Mouse (Mus musculus) G1E-ER4 (cell line): Measurements from ENCODE around the gene Zbtb8b. TPM values are rescaled to one million over a fixed set of nuclear protein-coding genes. Genes with fewer than 3 reads are reported as not detected.
A peak's percentile ranks its signal among the peaks of the same experiment; 100 is the strongest.

Experiments
- GATA1 ChIP-seq: IDR thresholded peaks from one replicate; pipeline ENCODE4 v1.8.0; 2012; ENCODE audit warnings: low read length, inconsistent platforms
- polyA plus RNA-seq: library from polyadenylated mRNA; stranded (reverse); fragments of >175 nt; gene quantifications from 2 replicates; pipeline ENCODE4 v1.2.3, GENCODE M21; 2012

Zbtb8b gene
- polyA plus RNA-seq, 1 experiment, result not detected

DNA sequence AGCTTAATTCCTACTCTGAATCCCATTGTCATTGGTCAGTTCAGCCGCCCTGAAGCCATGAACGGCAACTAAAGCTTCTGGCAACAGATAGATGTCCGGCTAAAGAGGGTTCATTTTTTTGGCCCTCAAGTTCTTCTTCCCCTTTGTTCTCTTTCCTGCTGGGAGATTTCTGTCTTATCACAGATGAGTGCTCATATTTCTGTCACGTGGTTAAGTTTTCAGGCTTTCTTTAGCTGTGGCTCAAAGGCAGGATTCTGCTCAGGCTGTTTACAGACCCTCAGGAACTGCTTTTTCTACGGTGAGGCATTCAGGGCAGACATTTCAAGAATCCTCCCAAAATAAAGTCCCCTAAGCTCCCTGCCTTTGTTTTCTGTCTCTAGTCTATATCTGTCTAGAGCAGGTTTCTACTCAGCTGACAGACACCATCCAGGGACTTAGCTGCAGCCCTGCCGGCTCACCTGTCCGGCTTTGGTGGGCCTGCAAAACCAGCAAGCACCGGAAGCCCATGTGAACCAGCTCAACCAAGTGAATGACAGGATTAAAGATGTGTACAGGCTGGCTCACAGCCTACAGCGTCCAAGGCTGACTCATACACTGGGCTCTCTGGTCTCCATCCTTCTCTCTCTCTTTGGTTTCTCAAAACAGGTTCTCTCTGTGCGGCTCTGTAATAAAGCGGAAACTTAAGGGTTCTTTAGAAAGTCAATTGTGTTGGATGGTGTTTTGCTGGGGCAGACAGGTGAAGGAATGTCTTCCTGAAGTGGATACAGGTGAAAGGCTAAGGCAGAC is 7.3 kb upstream of the Zbtb8b start:
- TF ChIP-seq GATA1, result no peak

DNA sequence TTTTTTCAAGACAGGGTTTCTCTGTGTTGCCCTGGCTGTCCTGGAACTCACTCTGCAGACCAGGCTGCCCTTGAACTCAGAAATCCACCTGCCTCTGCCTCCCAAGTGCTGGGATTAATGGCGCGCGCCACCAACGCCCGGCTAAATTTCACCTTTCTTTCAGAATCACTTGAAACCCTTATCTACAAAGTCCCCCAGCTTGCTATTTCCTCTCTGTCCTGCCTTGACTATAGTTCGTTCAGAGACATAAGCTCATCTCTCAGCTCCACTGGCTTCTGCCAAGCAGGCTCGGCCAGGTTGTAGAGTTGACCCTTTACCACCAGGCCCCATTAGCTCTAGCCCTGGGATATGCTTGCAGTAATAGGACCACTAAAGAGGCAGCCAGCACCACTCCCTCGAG is 6.7 kb upstream of the Zbtb8b start:
- no peak for TF ChIP-seq GATA1

DNA sequence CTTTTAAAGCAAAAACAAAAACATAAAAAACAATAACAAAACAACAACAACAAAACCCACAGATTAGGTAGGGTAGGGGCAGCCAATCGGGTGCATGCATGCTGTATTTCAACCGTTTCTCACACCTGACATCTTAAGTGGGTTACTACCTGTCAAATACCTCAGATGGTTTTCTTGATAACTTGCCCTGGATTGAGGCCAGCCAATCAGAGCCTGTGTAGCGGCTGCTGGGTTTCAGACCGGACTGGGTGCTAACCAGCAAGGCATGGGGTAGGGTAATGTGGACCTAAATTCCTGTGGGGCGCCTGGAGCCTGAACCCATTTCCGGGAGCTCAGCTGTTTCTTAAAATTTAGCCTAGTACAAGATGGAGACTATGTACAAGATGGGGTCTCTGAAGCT is 492 bp upstream of the Zbtb8b start:
- TF ChIP-seq GATA1, result no peak

DNA sequence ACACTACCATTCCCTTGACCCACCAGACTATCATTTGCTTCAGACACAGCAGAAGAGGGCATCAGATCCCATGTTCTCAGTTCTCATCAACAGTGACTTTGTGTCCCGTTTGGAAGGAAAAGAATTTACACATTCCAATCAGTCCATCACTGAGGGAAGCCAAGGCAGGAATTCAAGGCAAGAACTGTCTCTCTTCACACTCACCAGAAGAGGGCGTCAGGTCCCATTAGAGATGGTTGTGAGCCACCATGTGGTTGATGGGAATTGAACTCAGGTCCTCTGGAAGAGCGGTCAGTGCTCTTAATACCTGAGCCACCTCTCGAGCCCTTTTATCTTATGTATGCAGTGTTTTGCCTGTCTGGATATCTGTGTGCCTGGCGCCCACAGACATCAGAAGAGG is 22.3 kb downstream of the Zbtb8b start:
- TF ChIP-seq GATA1, result no peak

DNA sequence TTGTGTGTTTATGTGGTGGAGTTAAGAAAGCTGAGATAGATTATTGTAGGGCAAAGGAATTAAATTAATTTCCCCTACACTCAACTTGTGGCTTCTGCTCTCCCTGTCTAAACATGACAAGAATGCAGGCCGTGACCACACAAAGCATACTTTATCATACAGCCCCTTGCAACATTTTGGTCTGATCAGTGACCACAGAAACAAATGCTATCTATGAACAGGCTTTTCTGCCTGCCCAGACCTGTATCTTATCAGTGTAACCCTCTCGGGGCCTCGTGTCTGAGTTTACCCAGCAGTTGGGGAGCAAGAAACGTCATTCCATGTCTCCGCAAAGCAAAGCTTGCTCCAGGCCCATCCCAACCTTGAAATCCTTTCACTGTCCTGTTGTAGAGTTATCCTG is 24.2 kb downstream of the Zbtb8b start:
- peak; percentile 99 for TF ChIP-seq GATA1

DNA sequence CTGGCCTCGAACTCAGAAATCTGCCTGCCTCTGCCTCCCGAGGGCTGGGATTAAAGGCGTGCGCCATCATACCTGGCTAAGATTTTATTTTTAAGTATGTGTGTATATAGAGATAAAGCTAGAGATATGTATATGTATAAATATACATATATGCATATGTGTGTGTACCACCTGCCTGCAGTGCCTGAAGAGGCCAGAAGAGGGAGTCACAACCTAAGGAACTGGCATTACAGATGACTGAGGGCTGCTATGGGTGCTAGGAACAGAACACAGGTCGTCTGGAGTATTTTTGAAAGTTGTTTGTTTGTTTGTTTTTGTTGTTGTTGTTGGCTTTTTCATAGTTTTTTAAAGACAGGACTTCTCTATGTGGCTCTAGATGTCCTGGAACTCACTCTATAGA is 24.8 kb downstream of the Zbtb8b start:
- no peak for TF ChIP-seq GATA1

DNA sequence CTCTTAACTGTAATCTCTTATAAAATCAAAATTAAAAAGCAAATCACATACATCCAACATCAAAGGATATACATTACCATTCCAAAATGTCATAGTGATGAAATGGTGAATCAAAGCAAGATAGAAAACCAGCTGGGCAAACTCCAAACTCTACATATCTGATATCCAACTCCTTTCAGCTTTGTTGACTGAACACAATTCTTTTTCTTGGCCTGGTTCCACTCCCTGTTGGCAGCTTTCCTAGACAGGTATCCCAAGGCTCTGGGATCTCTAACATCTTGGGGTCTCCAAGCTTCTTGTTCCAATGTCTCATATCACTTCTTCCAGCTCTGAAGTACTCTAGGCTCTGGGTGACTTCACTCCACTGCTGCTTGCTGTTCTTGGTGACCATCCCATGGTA is 29.7 kb downstream of the Zbtb8b start:
- no peak for TF ChIP-seq GATA1

DNA sequence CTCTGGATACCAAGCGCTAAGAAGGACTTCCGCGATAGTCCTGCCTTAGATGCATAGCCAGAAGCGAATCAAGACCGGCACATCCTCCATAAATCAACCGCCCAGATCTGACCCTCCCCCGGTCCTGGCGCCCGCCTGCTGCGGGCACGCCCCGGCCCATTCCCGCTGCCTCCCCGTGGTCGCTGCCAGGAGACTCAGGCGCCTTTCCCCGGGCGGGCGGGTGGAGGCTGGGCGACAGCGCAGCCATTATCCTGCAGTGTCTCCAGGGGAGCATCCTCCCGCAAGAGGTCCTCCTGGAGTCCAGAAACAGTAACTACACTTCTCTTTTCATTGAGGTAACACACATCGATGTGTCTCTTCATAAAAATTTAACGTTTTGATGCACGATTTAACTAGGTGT is 34.2 kb downstream of the Zbtb8b start:
- no peak for TF ChIP-seq GATA1

DNA sequence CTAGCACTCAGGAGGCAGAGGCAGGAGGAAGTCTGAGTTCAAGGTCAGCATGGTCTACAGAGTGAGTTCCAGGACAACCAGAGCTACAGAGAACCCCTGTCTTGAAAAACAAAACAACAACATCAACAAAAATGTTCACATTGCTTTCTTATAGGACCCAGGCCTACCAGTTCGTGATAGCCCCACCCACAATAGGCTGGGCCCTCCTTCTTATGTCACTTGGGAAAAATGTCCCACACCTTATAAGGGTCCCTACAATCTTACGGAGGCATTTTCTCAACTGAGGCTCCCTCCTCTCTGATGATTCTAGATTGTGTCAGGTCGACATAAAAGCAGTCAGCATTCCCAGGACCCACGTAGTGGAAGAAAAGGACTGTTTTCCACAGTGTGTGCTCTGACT is 40.8 kb downstream of the Zbtb8b start:
- TF ChIP-seq GATA1, result no peak

DNA sequence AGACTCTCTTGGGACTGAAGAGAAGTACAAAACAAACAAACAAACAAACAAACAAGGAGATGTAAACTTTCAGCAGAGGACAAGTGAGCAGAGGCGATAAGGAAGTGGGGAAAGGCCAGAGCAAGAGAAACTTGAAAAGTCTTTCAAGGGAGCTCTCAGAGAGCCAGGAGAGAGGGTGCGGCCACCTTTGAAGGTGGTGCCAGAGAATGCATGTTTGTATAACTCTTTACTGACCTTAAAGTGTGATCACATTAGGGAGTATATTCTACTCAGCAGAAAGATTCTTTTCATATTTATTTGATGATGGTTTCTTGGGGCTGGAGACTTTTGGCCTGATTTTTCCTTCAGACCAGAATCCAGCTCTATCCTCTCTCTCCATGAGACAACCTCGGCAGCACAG is 43.7 kb downstream of the Zbtb8b start:
- TF ChIP-seq GATA1, result no peak

DNA sequence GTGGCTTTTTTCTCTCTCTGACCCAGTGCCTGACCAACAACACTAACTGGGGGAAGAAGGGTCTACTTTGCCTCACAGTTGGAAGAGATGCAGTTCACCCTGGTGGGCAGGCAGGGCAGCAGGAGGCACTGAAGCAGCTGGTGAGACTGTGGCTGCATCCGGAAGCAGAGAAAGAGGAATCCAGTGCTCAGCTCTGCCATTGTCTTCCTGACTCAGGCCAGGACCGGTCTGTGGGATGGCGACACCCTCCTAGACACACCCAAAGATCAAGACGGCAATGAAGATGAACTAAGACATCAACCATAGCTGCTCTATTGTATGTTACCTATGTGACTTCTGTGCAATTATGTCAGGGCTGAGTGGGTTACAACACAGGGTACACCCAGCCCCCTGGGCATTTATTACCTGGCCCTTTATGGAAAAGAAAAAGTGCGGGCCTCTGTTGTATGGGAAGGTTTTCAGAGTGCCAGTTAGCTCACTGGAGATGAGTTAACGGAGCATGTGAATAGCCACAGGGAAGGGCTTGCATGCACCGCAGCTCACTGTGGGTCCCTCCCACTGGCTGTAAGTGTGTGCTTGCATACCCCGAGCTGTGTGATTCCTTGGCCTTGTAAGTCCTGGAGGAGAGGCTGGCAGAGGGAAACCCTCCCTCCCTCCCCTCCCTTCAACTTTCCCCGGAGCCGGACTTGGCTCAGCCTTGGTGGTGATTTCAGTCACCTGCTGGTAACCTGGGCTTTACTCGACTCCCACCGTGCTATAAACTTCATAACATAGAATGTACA is 46.4 kb downstream of the Zbtb8b start:
- TF ChIP-seq GATA1, result no peak

DNA sequence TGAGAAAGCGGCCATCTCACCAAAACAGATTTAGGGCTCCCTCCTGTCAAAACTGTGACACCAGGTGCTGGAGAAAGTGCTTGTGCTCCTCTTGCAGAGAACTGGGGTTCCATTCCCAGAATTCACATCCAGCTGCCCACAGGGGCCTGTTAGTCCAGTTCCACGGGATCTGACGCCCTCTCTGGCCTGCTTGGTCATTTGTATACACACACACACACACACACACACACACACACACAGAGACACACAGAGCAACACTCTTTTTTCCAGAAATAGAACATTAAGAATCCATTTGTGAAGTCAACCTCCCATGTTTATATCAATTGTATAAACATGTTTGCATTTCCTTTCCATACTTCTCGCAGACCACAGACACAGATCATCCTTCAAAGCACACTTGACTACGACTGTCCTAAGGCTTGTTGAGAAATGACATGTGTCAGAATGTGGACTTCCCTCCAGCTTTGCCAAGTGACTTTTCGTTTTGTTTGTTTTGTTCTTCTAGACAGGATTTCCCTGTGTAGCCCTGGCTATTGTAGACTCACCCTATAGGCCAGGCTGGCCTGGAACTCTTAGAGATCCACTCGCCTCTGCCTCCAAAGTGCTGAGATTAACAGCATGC is 49.6 kb downstream of the Zbtb8b start:
- no peak for TF ChIP-seq GATA1

DNA sequence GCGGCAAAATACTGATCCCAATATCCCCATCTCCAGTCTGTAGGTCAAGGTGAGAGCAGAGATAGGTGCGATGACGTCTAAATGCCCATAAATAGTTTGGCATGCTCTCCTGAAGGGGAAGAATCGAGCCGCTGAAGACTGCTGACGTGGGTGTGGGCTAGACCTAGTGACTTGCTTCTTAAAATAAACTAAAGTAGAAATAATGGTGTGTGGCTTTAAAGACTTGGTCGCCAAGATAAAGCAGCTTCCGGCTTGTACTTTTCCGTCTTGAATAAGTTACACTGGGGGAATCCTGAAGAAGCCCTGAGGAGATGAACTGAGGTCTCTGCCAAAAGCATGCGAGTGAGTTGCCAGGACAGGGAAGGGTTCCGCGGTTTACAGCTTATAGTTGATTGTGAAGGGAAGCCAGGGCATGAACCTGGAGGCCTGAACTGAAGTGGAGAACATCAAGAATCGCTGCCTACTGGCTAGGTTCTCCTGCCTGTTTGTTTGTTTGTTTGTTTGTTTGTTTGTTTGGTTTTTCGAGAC is 50.4 kb downstream of the Zbtb8b start:
- no peak for TF ChIP-seq GATA1

DNA sequence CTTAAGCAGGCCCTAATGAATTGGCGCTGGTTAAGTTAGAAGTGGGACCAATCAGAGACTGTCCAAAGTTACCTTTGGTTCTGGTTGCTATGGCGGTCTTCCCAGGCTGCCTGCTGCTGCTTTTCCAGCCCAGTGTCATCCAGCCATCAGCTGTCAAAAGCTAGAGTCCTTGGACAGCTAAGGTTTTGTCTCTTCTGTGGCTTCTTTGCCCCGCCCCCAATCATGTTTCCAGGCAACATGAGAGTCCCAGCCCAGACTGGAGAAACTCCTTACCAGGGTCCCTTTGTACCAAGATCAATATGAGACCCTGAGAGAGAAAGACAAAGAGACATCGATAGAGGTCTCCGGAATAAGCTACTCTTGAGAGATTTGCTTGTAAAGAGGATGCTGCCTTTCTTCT is 52.2 kb downstream of the Zbtb8b start:
- TF ChIP-seq GATA1, result no peak

DNA sequence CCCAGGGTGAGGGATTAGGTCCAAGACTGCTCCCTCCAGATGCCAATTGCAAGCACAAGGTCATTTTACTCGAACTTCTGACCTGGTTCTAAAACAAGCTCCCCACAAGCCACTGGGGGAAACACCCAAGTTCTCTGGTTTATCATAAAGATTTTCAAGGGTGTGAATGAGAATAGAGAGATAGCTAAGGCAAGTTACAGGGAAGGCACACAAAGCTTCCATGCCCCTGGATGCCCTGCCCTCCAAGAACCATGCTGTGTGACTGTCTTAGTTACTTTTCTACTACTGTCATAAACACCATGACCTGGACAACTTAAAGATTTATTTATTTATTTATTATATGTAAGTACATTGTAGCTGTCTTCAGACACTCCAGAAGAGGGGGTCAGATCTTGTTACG is 53.7 kb downstream of the Zbtb8b start:
- no peak for TF ChIP-seq GATA1

DNA sequence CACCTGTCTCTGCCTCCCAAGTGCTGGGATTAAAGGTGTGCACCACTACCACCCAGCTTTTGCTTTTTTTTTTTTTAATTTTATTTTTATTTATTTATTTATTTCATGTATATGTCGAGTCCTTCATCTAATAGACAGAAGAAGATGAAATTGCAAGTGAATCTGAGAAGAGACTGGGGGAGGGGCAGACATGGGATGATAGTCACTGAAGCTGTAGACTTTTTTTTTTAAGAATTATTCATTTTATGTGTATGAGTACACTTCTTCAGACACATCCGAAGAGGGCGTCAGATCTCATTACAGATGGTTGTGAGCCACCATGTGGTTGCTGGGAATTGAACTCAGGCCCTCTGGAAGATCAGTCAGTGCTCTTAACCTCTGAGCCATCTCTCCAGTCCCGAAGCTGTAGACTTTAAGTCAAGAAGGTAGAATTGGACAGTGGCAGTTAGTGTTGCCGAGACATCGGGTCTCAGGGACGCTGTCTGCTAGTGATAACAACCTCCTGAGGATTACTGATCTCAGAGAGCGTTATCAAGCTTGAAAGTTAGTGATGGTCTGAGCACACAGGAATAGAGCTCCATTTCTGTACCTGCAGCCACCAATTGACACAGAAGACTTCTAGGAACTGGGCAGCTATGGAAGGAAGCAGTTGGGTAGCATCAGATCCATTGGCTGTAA is 54.2 kb downstream of the Zbtb8b start:
- TF ChIP-seq GATA1, result peak; percentile 73

DNA sequence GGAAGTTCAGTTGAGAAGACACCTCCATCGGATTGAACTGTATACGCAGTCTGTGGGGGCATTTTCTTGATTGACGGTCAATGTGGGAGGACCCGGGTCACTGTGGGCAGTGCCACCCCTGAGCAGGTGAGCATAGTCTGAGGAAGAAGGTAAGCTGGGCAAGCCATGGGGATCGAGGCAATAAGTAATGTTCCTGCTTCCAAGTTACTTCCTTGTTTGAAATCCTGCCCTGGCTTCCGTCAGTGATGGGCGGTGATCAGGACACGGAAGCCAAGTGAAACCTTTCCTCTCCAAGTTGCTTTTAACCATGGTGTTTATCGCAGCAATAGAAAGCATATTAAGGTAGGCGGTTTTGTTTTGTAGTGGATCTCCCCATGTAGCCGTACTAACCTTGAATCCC is 55.0 kb downstream of the Zbtb8b start:
- no peak for TF ChIP-seq GATA1
